Mouse (Mus musculus): ENCODE measurements around the gene Tmem229b. TPM values are rescaled to one million over a fixed set of nuclear protein-coding genes. Genes with fewer than 3 reads are reported as not detected.
A peak's percentile ranks its signal among the peaks of the same experiment; 100 is the strongest.

The Tmem229b gene
- polyA plus RNA-seq, 1 experiment from 2014 or later: 11.8 TPM

GRCm38 (mm10) chr12:79006076-79006475, 1.4 kb downstream of the Tmem229b start:
- Histone ChIP-seq H3K4me2 (replicated peaks) (peak overlapping the region; percentile 94), H3K27ac (replicated peaks) (no peak overlapping the region), H3K27me3 (peaks cover 12% of the 10 kb centered on the region), H3K9ac (no peak overlapping the region), H3K4me3 (replicated peaks) (peak overlapping the region; percentile 89), H3K36me3 (no peaks in the 10 kb centered on the region), H3K9me3 (replicated peaks) (no peaks in the 10 kb centered on the region), H3K4me1 (peaks cover 9% of the 10 kb centered on the region)
- WGBS: 34% methylated on average over 9 of the region's 9 CpGs
- ATAC-seq (ENCODE audit: insufficient number of reproducible peaks, low FRiP score, low TSS enrichment, low read depth): no peak

GRCm38 (mm10) chr12:79005456-79005855, 2.0 kb downstream of the Tmem229b start:
- Histone ChIP-seq H3K36me3 (no peaks in the 10 kb centered on the region), H3K9me3 (replicated peaks) (no peaks in the 10 kb centered on the region), H3K9ac (no peak overlapping the region), H3K27me3 (peaks cover 12% of the 10 kb centered on the region), H3K27ac (replicated peaks) (no peak overlapping the region), H3K4me2 (replicated peaks) (no peak overlapping the region), H3K4me1 (peaks cover 9% of the 10 kb centered on the region), H3K4me3 (replicated peaks) (no peak overlapping the region)
- WGBS: 84% methylated on average over 5 of the region's 5 CpGs
- ATAC-seq (ENCODE audit: insufficient number of reproducible peaks, low FRiP score, low TSS enrichment, low read depth): no peak

- Histone ChIP-seq H3K9ac (no peak overlapping the region), H3K36me3 (no peaks in the 10 kb centered on the region), H3K9me3 (replicated peaks) (no peaks in the 10 kb centered on the region), H3K4me2 (replicated peaks) (no peak overlapping the region), H3K27ac (replicated peaks) (no peak overlapping the region), H3K27me3 (peaks cover 12% of the 10 kb centered on the region), H3K4me1 (peaks cover 9% of the 10 kb centered on the region), H3K4me3 (replicated peaks) (no peak overlapping the region)
- WGBS: 91% methylated on average over 3 of the region's 3 CpGs
- ATAC-seq (ENCODE audit: insufficient number of reproducible peaks, low FRiP score, low TSS enrichment, low read depth): no peak
Measured at GRCm38 (mm10) chr12:79002978-79003377, 4.4 kb downstream of the Tmem229b start.

GRCm38 (mm10) chr12:79002406-79002805, 5.0 kb downstream of the Tmem229b start:
- no peak overlapping the region for H3K9ac ChIP-seq
- H3K4me1 ChIP-seq: peaks cover 9% of the 10 kb centered on the region
- H3K27me3 ChIP-seq: peaks cover 12% of the 10 kb centered on the region
- H3K9me3 ChIP-seq (replicated peaks): no peaks in the 10 kb centered on the region
- H3K27ac ChIP-seq (replicated peaks): no peak overlapping the region
- H3K36me3 ChIP-seq: no peaks in the 10 kb centered on the region
- no peak overlapping the region for H3K4me2 ChIP-seq (replicated peaks)
- no peak overlapping the region for H3K4me3 ChIP-seq (replicated peaks)
- ATAC-seq (ENCODE audit: insufficient number of reproducible peaks, low FRiP score, low TSS enrichment, low read depth): no peak
- WGBS: 86% methylated on average over 5 of the region's 5 CpGs

GRCm38 (mm10) chr12:78996711-78997110, 10.7 kb downstream of the Tmem229b start:
- no peak overlapping the region for H3K9ac ChIP-seq
- no peak for ATAC-seq (ENCODE audit: insufficient number of reproducible peaks, low FRiP score, low TSS enrichment, low read depth)
- no peak overlapping the region for H3K4me3 ChIP-seq (replicated peaks)
- no peaks in the 10 kb centered on the region for H3K27me3 ChIP-seq
- no peak overlapping the region for H3K27ac ChIP-seq (replicated peaks)
- H3K4me1 ChIP-seq: no peaks in the 10 kb centered on the region
- no peak overlapping the region for H3K4me2 ChIP-seq (replicated peaks)
- H3K36me3 ChIP-seq: no peaks in the 10 kb centered on the region
- 21% methylated on average over 7 of the region's 7 CpGs for WGBS
- H3K9me3 ChIP-seq (replicated peaks): no peaks in the 10 kb centered on the region

GRCm38 (mm10) chr12:78996271-78996670, 11.2 kb downstream of the Tmem229b start:
- H3K36me3 ChIP-seq: no peaks in the 10 kb centered on the region
- ATAC-seq (ENCODE audit: insufficient number of reproducible peaks, low FRiP score, low TSS enrichment, low read depth): no peak
- no peaks in the 10 kb centered on the region for H3K27me3 ChIP-seq
- WGBS: 80% methylated on average over 4 of the region's 4 CpGs
- H3K9me3 ChIP-seq (replicated peaks): no peaks in the 10 kb centered on the region
- H3K4me1 ChIP-seq: no peaks in the 10 kb centered on the region
- no peak overlapping the region for H3K4me3 ChIP-seq (replicated peaks)
- no peak overlapping the region for H3K27ac ChIP-seq (replicated peaks)
- no peak overlapping the region for H3K9ac ChIP-seq
- H3K4me2 ChIP-seq (replicated peaks): no peak overlapping the region

- Histone ChIP-seq H3K27ac (replicated peaks) (no peak overlapping the region), H3K9ac (no peak overlapping the region), H3K27me3 (no peaks in the 10 kb centered on the region), H3K36me3 (no peaks in the 10 kb centered on the region), H3K9me3 (replicated peaks) (no peaks in the 10 kb centered on the region), H3K4me1 (0 out of 2 replicates have a peak, but pooled peaks cover 8% of the 10 kb centered on the region), H3K4me3 (replicated peaks) (no peak overlapping the region), H3K4me2 (replicated peaks) (no peak overlapping the region)
- peak; percentile 59 for ATAC-seq (ENCODE audit: insufficient number of reproducible peaks, low FRiP score, low TSS enrichment, low read depth)
- 41% methylated on average over 9 of the region's 9 CpGs for WGBS
Measured at GRCm38 (mm10) chr12:78987581-78988081, 19.8 kb downstream of the Tmem229b start.

GRCm38 (mm10) chr12:78984035-78984432, 23.4 kb downstream of the Tmem229b start:
- H3K27me3 ChIP-seq: no peaks in the 10 kb centered on the region
- ATAC-seq (ENCODE audit: insufficient number of reproducible peaks, low FRiP score, low TSS enrichment, low read depth): peak; percentile 49; the same call in 1 of the 2 replicates
- WGBS: 51% methylated on average over 3 of the region's 3 CpGs

GRCm38 (mm10) chr12:78983296-78984034, 24.0 kb downstream of the Tmem229b start:
- WGBS: 64% methylated on average over 9 of the region's 9 CpGs
- H3K4me1 ChIP-seq: peaks cover 11% of the 10 kb centered on the region; the same call in 1 of the 2 replicates
- no peak overlapping the region for H3K4me2 ChIP-seq (replicated peaks)
- no peak overlapping the region for H3K4me3 ChIP-seq (replicated peaks)
- H3K27me3 ChIP-seq: no peaks in the 10 kb centered on the region
- no peaks in the 10 kb centered on the region for H3K9me3 ChIP-seq (replicated peaks)
- H3K27ac ChIP-seq (replicated peaks): no peak overlapping the region
- H3K9ac ChIP-seq: no peak overlapping the region
- no peaks in the 10 kb centered on the region for H3K36me3 ChIP-seq
- ATAC-seq (ENCODE audit: insufficient number of reproducible peaks, low FRiP score, low TSS enrichment, low read depth): no peak

More at GRCm38 (mm10) chr12:78984035-78984432, 23.4 kb downstream of the Tmem229b start:
- no peaks in the 10 kb centered on the region for H3K36me3 ChIP-seq
- peaks cover 11% of the 10 kb centered on the region; the same call in 1 of the 2 replicates for H3K4me1 ChIP-seq
- no peak overlapping the region for H3K4me3 ChIP-seq (replicated peaks)
- H3K4me2 ChIP-seq (replicated peaks): no peak overlapping the region
- no peak overlapping the region for H3K9ac ChIP-seq
- no peak overlapping the region for H3K27ac ChIP-seq (replicated peaks)
- H3K9me3 ChIP-seq (replicated peaks): no peaks in the 10 kb centered on the region

GRCm38 (mm10) chr12:78981938-78982825, 25.2 kb downstream of the Tmem229b start:
- 60% methylated on average over 9 of the region's 9 CpGs for WGBS
- Histone ChIP-seq H3K9ac (no peak overlapping the region), H3K27ac (replicated peaks) (no peak overlapping the region), H3K4me2 (replicated peaks) (no peak overlapping the region), H3K4me1 (peaks cover 11% of the 10 kb centered on the region; the same call in 1 of the 2 replicates), H3K36me3 (no peaks in the 10 kb centered on the region), H3K27me3 (no peaks in the 10 kb centered on the region), H3K9me3 (replicated peaks) (no peaks in the 10 kb centered on the region), H3K4me3 (replicated peaks) (no peak overlapping the region)
- ATAC-seq (ENCODE audit: insufficient number of reproducible peaks, low FRiP score, low TSS enrichment, low read depth): peak; percentile 46

- H3K4me3 ChIP-seq (replicated peaks): no peak overlapping the region
- no peak overlapping the region for H3K4me2 ChIP-seq (replicated peaks)
- no peaks in the 10 kb centered on the region for H3K36me3 ChIP-seq
- WGBS: 75% methylated on average over 2 of the region's 2 CpGs
- peaks cover 11% of the 10 kb centered on the region; the same call in 1 of the 2 replicates for H3K4me1 ChIP-seq
- H3K27me3 ChIP-seq: no peaks in the 10 kb centered on the region
- no peak overlapping the region for H3K9ac ChIP-seq
- no peak overlapping the region for H3K27ac ChIP-seq (replicated peaks)
- no peaks in the 10 kb centered on the region for H3K9me3 ChIP-seq (replicated peaks)
- no peak for ATAC-seq (ENCODE audit: insufficient number of reproducible peaks, low FRiP score, low TSS enrichment, low read depth)
Measured at GRCm38 (mm10) chr12:78981131-78981530, 26.3 kb downstream of the Tmem229b start.

Measured in embryonic facial prominence, embryonic 15.5 days (tissue).